Comparison of ENCODE assay signal across 8 mouse cellular contexts in the genomic region with DNA sequence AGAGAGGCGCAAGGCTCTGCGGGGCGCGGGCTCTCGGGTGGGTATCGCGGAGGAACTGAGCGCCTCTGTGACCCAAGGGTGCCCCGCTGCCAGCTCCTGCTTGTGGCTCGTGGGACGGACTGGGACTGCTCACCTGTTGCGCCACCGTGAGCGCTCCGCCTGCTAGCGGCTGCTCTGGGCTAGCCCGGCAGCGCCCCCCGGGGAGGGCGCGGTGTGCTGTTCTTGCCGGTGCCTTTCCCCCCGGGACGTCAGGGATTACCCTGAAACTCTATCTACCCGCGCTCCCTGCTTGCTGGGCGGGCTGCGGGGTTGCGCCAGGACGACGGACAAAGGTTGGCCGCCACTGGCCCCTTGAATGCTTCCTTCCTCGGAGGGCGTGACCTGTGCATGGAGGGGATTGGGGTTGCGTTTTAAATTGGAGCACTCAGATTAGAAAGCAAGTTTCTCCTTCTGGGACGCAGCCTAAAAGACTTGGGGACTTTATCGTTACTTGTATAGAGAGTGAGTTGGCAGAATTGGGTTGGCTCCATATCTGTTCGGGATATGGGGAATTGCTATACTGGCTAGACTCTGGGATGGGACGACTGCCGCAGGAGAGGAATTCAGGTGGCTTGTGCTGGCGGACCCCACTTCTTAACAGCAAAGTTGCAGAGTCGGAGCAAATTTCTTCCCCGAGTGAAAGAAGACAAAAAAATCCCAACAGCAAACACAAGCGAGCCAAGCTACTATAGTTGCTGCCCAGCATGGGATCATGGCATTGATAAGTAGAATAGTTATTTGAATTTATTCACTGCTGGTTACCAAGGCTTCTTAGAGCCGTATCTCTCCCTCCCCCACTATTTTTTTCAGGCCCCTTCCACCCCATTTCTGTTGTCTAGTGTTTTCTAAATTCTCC. TPM values are rescaled to one million over a fixed set of nuclear protein-coding genes. Genes with fewer than 3 reads are reported as not detected.
DNase-seq lines count a peak whose midpoint lies in the region; ATAC-seq lines count a peak whose summit lies in the region.

No protein-coding gene starts in this region.

- peak overlapping the region; percentile 84; the same call in 1 of the 2 replicates for H3K27ac ChIP-seq in kidney, embryonic 14.5 days (ENCODE audit: low read depth, low read length)

- peak overlapping the region; percentile 65 for H3K9ac ChIP-seq in kidney, embryonic 14.5 days (ENCODE audit: low read depth, low read length)

- DNase-seq in retina, adult 2 months (ENCODE audit: low read depth, low spot score): peak; percentile 3
- DNase-seq in retina, embryonic 14.5 days (ENCODE audit: low spot score): no peak
- DNase-seq in embryo, embryonic 10.5 days (ENCODE audit: low spot score): peak; percentile 70
- peak; percentile 23 to 46 for DNase-seq in heart, adult 9 months (ENCODE audit: low spot score in 2 of 2)
- peak; percentile 50 for DNase-seq in lung, postnatal 14 days
- DNase-seq in skeletal muscle tissue, adult 2 months (ENCODE audit: low read depth, low spot score): peak; percentile 27
- DNase-seq in left cerebral cortex, postnatal 25 days (ENCODE audit: low spot score in 2 of 2): no peak

- H3K4me3 ChIP-seq in kidney, embryonic 14.5 days (ENCODE audit: low read length): peak overlapping the region; percentile 63

- no peaks in the 10 kb centered on the region; the same call in none of the 2 replicates for H3K27me3 ChIP-seq in kidney, embryonic 14.5 days (ENCODE audit: control insufficient read depth, insufficient read depth, low read length)

- H3K36me3 ChIP-seq in kidney, embryonic 14.5 days (ENCODE audit: control insufficient read depth, insufficient read depth, low read length): no peaks in the 10 kb centered on the region

- H3K4me2 ChIP-seq in kidney, embryonic 14.5 days (replicated peaks; ENCODE audit: low read depth, low read length): peak overlapping the region; percentile 87

- peak; percentile 71 for ATAC-seq in kidney, embryonic 14.5 days (ENCODE audit: low FRiP score, low TSS enrichment)

- no peaks in the 10 kb centered on the region for H3K9me3 ChIP-seq in kidney, embryonic 14.5 days (ENCODE audit: control insufficient read depth, low read length)

- H3K4me1 ChIP-seq in kidney, embryonic 14.5 days (ENCODE audit: control insufficient read depth, insufficient read depth, low read length): peaks cover 20% of the 10 kb centered on the region

- whole genome bisulfite sequencing in kidney, embryonic 14.5 days: under 1% methylated on average over 43 of the region's 45 CpGs

- intact Hi-C loops in left cerebral cortex, postnatal 25 days (cut with DNase I): loop anchor here (2.0 to 5.0 kb wide), 3 partner anchors 74 to 108 kb away; no protein-coding TSS in a partner anchor

RNA-seq across cellular contexts. Expression of a gene that starts 1.3 kb away (rescaled TPM):
- polyA plus RNA-seq in kidney, embryonic 14.5 days (2014; fragmentation: Nextera tagmentation; extraction: Ambion mirVana): 54.1 and 65.7 TPM in 2 replicates
- 10 to 100 TPM; 17.6 to 25.2 TPM for total RNA-seq in left cerebral cortex, postnatal 25 days (2021)

Comparison
In these comparisons a context has a peak if more than half of its experiments do, and no peak if none do; other contexts are left out.
1. DNase-seq: peak in retina, adult 2 months (single experiment), embryo, embryonic 10.5 days (single experiment), heart, adult 9 months (2 of 2), lung, postnatal 14 days (single experiment) and skeletal muscle tissue, adult 2 months (single experiment); none in retina, embryonic 14.5 days (single experiment) and left cerebral cortex, postnatal 25 days (0 of 2).